Mouse (Mus musculus): Measurements from ENCODE around the gene Lrrc75b. TPM values are rescaled to one million over a fixed set of nuclear protein-coding genes. Genes with fewer than 3 reads are reported as not detected.

The Lrrc75b gene
- polyA plus RNA-seq, 1 experiment from 2014 or later = 34.5 TPM

GRCm38 (mm10) chr10:75589129-75589528 lies 29.0 kb upstream of the Lrrc75b start, which contains the start of gene Ggt5:
TSS of gene Ggt5 (plus strand) at chr10:75589340.
- Histone ChIP-seq H3K9me3 (ENCODE audit: control insufficient read depth, low read length) (no peaks in the 10 kb centered on the region), H3K36me3 (replicated peaks; ENCODE audit: control insufficient read depth, insufficient read depth) (no peaks in the 10 kb centered on the region), H3K9ac (no peak within 1 kb of the TSS), H3K27ac (no peak within 1 kb of the TSS), H3K27me3 (ENCODE audit: control insufficient read depth, insufficient read depth, low read length) (no peaks in the 10 kb centered on the region), H3K4me1 (replicated peaks; ENCODE audit: control insufficient read depth, insufficient read depth, low read length) (no peaks in the 10 kb centered on the region), H3K4me3 (replicated peaks; ENCODE audit: low read length) (no peak within 1 kb of the TSS), H3K4me2 (replicated peaks) (peak within 1 kb of the TSS; percentile 13; the same call in 1 of the 2 replicates)
- WGBS = 42% methylated on average over 5 of the region's 5 CpGs
- ATAC-seq (ENCODE audit: low FRiP score) = no peak
- peak; percentile 40 for DNase-seq (ENCODE audit: low spot score)

- Histone ChIP-seq H3K9ac (no peak overlapping the region), H3K4me1 (replicated peaks; ENCODE audit: control insufficient read depth, insufficient read depth, low read length) (no peaks in the 10 kb centered on the region), H3K27ac (no peak overlapping the region), H3K27me3 (ENCODE audit: control insufficient read depth, insufficient read depth, low read length) (no peaks in the 10 kb centered on the region), H3K9me3 (ENCODE audit: control insufficient read depth, low read length) (no peaks in the 10 kb centered on the region), H3K4me2 (replicated peaks) (no peak overlapping the region), H3K4me3 (replicated peaks; ENCODE audit: low read length) (no peak overlapping the region), H3K36me3 (replicated peaks; ENCODE audit: control insufficient read depth, insufficient read depth) (no peaks in the 10 kb centered on the region)
- no peak for ATAC-seq (ENCODE audit: low FRiP score)
- WGBS = 75% methylated on average over 5 of the region's 5 CpGs
- DNase-seq (ENCODE audit: low spot score) = no peak
Observed at GRCm38 (mm10) chr10:75588336-75588735, 28.2 kb upstream of the Lrrc75b start.

GRCm38 (mm10) chr10:75587781-75588180 lies 27.7 kb upstream of the Lrrc75b start:
- WGBS = 81% methylated on average over 4 of the region's 4 CpGs

GRCm38 (mm10) chr10:75586553-75586879 lies 26.4 kb upstream of the Lrrc75b start:
- ATAC-seq (ENCODE audit: low FRiP score) = peak; percentile 28; the same call in 1 of the 2 replicates

More at GRCm38 (mm10) chr10:75587781-75588180, 27.7 kb upstream of the Lrrc75b start:
- Histone ChIP-seq H3K27me3 (ENCODE audit: control insufficient read depth, insufficient read depth, low read length) (no peaks in the 10 kb centered on the region), H3K9ac (no peak overlapping the region), H3K36me3 (replicated peaks; ENCODE audit: control insufficient read depth, insufficient read depth) (no peaks in the 10 kb centered on the region), H3K9me3 (ENCODE audit: control insufficient read depth, low read length) (no peaks in the 10 kb centered on the region), H3K4me2 (replicated peaks) (no peak overlapping the region), H3K27ac (no peak overlapping the region), H3K4me1 (replicated peaks; ENCODE audit: control insufficient read depth, insufficient read depth, low read length) (no peaks in the 10 kb centered on the region), H3K4me3 (replicated peaks; ENCODE audit: low read length) (no peak overlapping the region)
- ATAC-seq (ENCODE audit: low FRiP score) = no peak
- DNase-seq (ENCODE audit: low spot score) = no peak

GRCm38 (mm10) chr10:75585876-75586552 lies 25.9 kb upstream of the Lrrc75b start:
- Histone ChIP-seq H3K36me3 (replicated peaks; ENCODE audit: control insufficient read depth, insufficient read depth) (no peaks in the 10 kb centered on the region), H3K4me1 (replicated peaks; ENCODE audit: control insufficient read depth, insufficient read depth, low read length) (no peaks in the 10 kb centered on the region), H3K4me2 (replicated peaks) (peak overlapping the region; percentile 28; the same call in 1 of the 2 replicates), H3K27me3 (ENCODE audit: control insufficient read depth, insufficient read depth, low read length) (no peaks in the 10 kb centered on the region), H3K9ac (no peak overlapping the region), H3K9me3 (ENCODE audit: control insufficient read depth, low read length) (no peaks in the 10 kb centered on the region), H3K27ac (0 out of 2 replicates have a peak overlapping the region, but pooled peaks have one; percentile 22), H3K4me3 (replicated peaks; ENCODE audit: low read length) (no peak overlapping the region)
- WGBS = 15% methylated on average over 20 of the region's 20 CpGs
- ATAC-seq (ENCODE audit: low FRiP score) (peak; percentile 86), DNase-seq (ENCODE audit: low spot score) (peak; percentile 96)

More at GRCm38 (mm10) chr10:75586553-75586879, 26.4 kb upstream of the Lrrc75b start:
- H3K36me3 ChIP-seq (replicated peaks; ENCODE audit: control insufficient read depth, insufficient read depth) = no peaks in the 10 kb centered on the region
- H3K4me1 ChIP-seq (replicated peaks; ENCODE audit: control insufficient read depth, insufficient read depth, low read length) = no peaks in the 10 kb centered on the region
- no peaks in the 10 kb centered on the region for H3K9me3 ChIP-seq (ENCODE audit: control insufficient read depth, low read length)
- 78% methylated on average over 1 of the region's 1 CpGs for WGBS
- H3K27me3 ChIP-seq (ENCODE audit: control insufficient read depth, insufficient read depth, low read length) = no peaks in the 10 kb centered on the region
- no peak overlapping the region for H3K4me2 ChIP-seq (replicated peaks)
- no peak overlapping the region for H3K9ac ChIP-seq
- DNase-seq (ENCODE audit: low spot score) = no peak
- no peak overlapping the region for H3K4me3 ChIP-seq (replicated peaks; ENCODE audit: low read length)
- H3K27ac ChIP-seq = 0 out of 2 replicates have a peak overlapping the region, but pooled peaks have one; percentile 22

- Histone ChIP-seq H3K27me3 (ENCODE audit: control insufficient read depth, insufficient read depth, low read length) (no peaks in the 10 kb centered on the region), H3K9ac (no peak overlapping the region), H3K4me3 (replicated peaks; ENCODE audit: low read length) (no peak overlapping the region), H3K27ac (no peak overlapping the region), H3K9me3 (ENCODE audit: control insufficient read depth, low read length) (no peaks in the 10 kb centered on the region), H3K36me3 (replicated peaks; ENCODE audit: control insufficient read depth, insufficient read depth) (no peaks in the 10 kb centered on the region), H3K4me1 (replicated peaks; ENCODE audit: control insufficient read depth, insufficient read depth, low read length) (no peaks in the 10 kb centered on the region), H3K4me2 (replicated peaks) (no peak overlapping the region)
- ATAC-seq (ENCODE audit: low FRiP score) (no peak), DNase-seq (ENCODE audit: low spot score) (no peak)
- 90% methylated on average over 6 of the region's 6 CpGs for WGBS
Observed at GRCm38 (mm10) chr10:75579129-75579528, 19.0 kb upstream of the Lrrc75b start.

GRCm38 (mm10) chr10:75573965-75574364 lies 13.8 kb upstream of the Lrrc75b start:
- H3K4me2 ChIP-seq (replicated peaks) = no peak overlapping the region
- no peak overlapping the region for H3K27ac ChIP-seq
- WGBS = 89% methylated on average over 9 of the region's 9 CpGs
- DNase-seq (ENCODE audit: low spot score) = no peak
- no peak overlapping the region for H3K9ac ChIP-seq
- no peaks in the 10 kb centered on the region for H3K27me3 ChIP-seq (ENCODE audit: control insufficient read depth, insufficient read depth, low read length)
- H3K4me1 ChIP-seq (replicated peaks; ENCODE audit: control insufficient read depth, insufficient read depth, low read length) = no peaks in the 10 kb centered on the region
- H3K9me3 ChIP-seq (ENCODE audit: control insufficient read depth, low read length) = no peaks in the 10 kb centered on the region
- H3K36me3 ChIP-seq (replicated peaks; ENCODE audit: control insufficient read depth, insufficient read depth) = no peaks in the 10 kb centered on the region
- ATAC-seq (ENCODE audit: low FRiP score) = no peak
- H3K4me3 ChIP-seq (replicated peaks; ENCODE audit: low read length) = no peak overlapping the region

GRCm38 (mm10) chr10:75573181-75573580 lies 13.1 kb upstream of the Lrrc75b start:
- WGBS = 52% methylated on average over 10 of the region's 10 CpGs
- H3K4me3 ChIP-seq (replicated peaks; ENCODE audit: low read length) = no peak overlapping the region

GRCm38 (mm10) chr10:75571937-75572336 lies 11.8 kb upstream of the Lrrc75b start:
- no peak overlapping the region for H3K27ac ChIP-seq
- H3K4me2 ChIP-seq (replicated peaks) = no peak overlapping the region
- no peaks in the 10 kb centered on the region for H3K9me3 ChIP-seq (ENCODE audit: control insufficient read depth, low read length)
- H3K27me3 ChIP-seq (ENCODE audit: control insufficient read depth, insufficient read depth, low read length) = no peaks in the 10 kb centered on the region
- DNase-seq (ENCODE audit: low spot score) = no peak
- WGBS = 43% methylated on average over 9 of the region's 9 CpGs
- no peak overlapping the region for H3K9ac ChIP-seq
- no peaks in the 10 kb centered on the region for H3K4me1 ChIP-seq (replicated peaks; ENCODE audit: control insufficient read depth, insufficient read depth, low read length)
- no peaks in the 10 kb centered on the region for H3K36me3 ChIP-seq (replicated peaks; ENCODE audit: control insufficient read depth, insufficient read depth)
- no peak overlapping the region for H3K4me3 ChIP-seq (replicated peaks; ENCODE audit: low read length)
- no peak for ATAC-seq (ENCODE audit: low FRiP score)

More at GRCm38 (mm10) chr10:75573181-75573580, 13.1 kb upstream of the Lrrc75b start:
- Histone ChIP-seq H3K4me1 (replicated peaks; ENCODE audit: control insufficient read depth, insufficient read depth, low read length) (no peaks in the 10 kb centered on the region), H3K9me3 (ENCODE audit: control insufficient read depth, low read length) (no peaks in the 10 kb centered on the region), H3K36me3 (replicated peaks; ENCODE audit: control insufficient read depth, insufficient read depth) (no peaks in the 10 kb centered on the region), H3K27ac (no peak overlapping the region), H3K27me3 (ENCODE audit: control insufficient read depth, insufficient read depth, low read length) (no peaks in the 10 kb centered on the region), H3K4me2 (replicated peaks) (no peak overlapping the region), H3K9ac (no peak overlapping the region)
- ATAC-seq (ENCODE audit: low FRiP score) (no peak), DNase-seq (ENCODE audit: low spot score) (no peak)

Measured in hindbrain, embryonic 14.5 days (tissue).